Mouse (Mus musculus): ENCODE data around the gene Galnt18. TPM values are rescaled to one million over a fixed set of nuclear protein-coding genes. Genes with fewer than 3 reads are reported as not detected.

Gene Galnt18
- polyA plus RNA-seq, 1 experiment from 2014 or later = 4.5 TPM

GRCm38 (mm10) chr7:111625736-111626135 lies 154.0 kb downstream of the Galnt18 start:
- H3K36me3 ChIP-seq (ENCODE audit: control insufficient read depth, insufficient read depth, low read length) = no peaks in the 10 kb centered on the region
- H3K27me3 ChIP-seq (ENCODE audit: control insufficient read depth, insufficient read depth, low read length) = no peaks in the 10 kb centered on the region
- H3K4me1 ChIP-seq (replicated peaks; ENCODE audit: control insufficient read depth, insufficient read depth, low read length) = no peaks in the 10 kb centered on the region
- no peaks in the 10 kb centered on the region for H3K9me3 ChIP-seq (ENCODE audit: control insufficient read depth, low read length)
- WGBS = 87% methylated on average over 5 of the region's 5 CpGs
- no peak overlapping the region for H3K4me2 ChIP-seq (ENCODE audit: low read depth, low read length, severe bottlenecking)
- H3K4me3 ChIP-seq (ENCODE audit: low read depth, low read length) = no peak overlapping the region
- ATAC-seq (replicated peaks; ENCODE audit: low FRiP score) (no peak), DNase-seq (ENCODE audit: low spot score) (no peak)
- no peak overlapping the region for H3K9ac ChIP-seq (ENCODE audit: low read length)
- H3K27ac ChIP-seq (ENCODE audit: low read depth, low read length) = no peak overlapping the region

- Histone ChIP-seq H3K27ac (ENCODE audit: low read depth, low read length) (no peak overlapping the region), H3K9ac (ENCODE audit: low read length) (no peak overlapping the region), H3K4me2 (ENCODE audit: low read depth, low read length, severe bottlenecking) (no peak overlapping the region), H3K4me3 (ENCODE audit: low read depth, low read length) (no peak overlapping the region), H3K4me1 (replicated peaks; ENCODE audit: control insufficient read depth, insufficient read depth, low read length) (0 out of 2 replicates have a peak, but pooled peaks cover 3% of the 10 kb centered on the region), H3K27me3 (ENCODE audit: control insufficient read depth, insufficient read depth, low read length) (no peaks in the 10 kb centered on the region), H3K36me3 (ENCODE audit: control insufficient read depth, insufficient read depth, low read length) (no peaks in the 10 kb centered on the region), H3K9me3 (ENCODE audit: control insufficient read depth, low read length) (no peaks in the 10 kb centered on the region)
- no peak for DNase-seq (ENCODE audit: low spot score)
- ATAC-seq (replicated peaks; ENCODE audit: low FRiP score) = no peak
- 59% methylated on average over 16 of the region's 16 CpGs for WGBS
Measured at GRCm38 (mm10) chr7:111616231-111616937, 163.4 kb downstream of the Galnt18 start.

GRCm38 (mm10) chr7:111614471-111614870 lies 165.3 kb downstream of the Galnt18 start:
- no peak overlapping the region for H3K27ac ChIP-seq (ENCODE audit: low read depth, low read length)
- H3K36me3 ChIP-seq (ENCODE audit: control insufficient read depth, insufficient read depth, low read length) = no peaks in the 10 kb centered on the region
- no peak overlapping the region for H3K9ac ChIP-seq (ENCODE audit: low read length)
- WGBS = 86% methylated on average over 1 of the region's 1 CpGs
- 0 out of 2 replicates have a peak, but pooled peaks cover 3% of the 10 kb centered on the region for H3K4me1 ChIP-seq (replicated peaks; ENCODE audit: control insufficient read depth, insufficient read depth, low read length)
- H3K4me3 ChIP-seq (ENCODE audit: low read depth, low read length) = no peak overlapping the region
- no peak for DNase-seq (ENCODE audit: low spot score)
- no peak overlapping the region for H3K4me2 ChIP-seq (ENCODE audit: low read depth, low read length, severe bottlenecking)
- no peaks in the 10 kb centered on the region for H3K27me3 ChIP-seq (ENCODE audit: control insufficient read depth, insufficient read depth, low read length)
- no peak for ATAC-seq (replicated peaks; ENCODE audit: low FRiP score)
- H3K9me3 ChIP-seq (ENCODE audit: control insufficient read depth, low read length) = no peaks in the 10 kb centered on the region

GRCm38 (mm10) chr7:111607476-111607875 lies 172.3 kb downstream of the Galnt18 start:
- Histone ChIP-seq H3K27me3 (ENCODE audit: control insufficient read depth, insufficient read depth, low read length) (no peaks in the 10 kb centered on the region), H3K9ac (ENCODE audit: low read length) (no peak overlapping the region), H3K9me3 (ENCODE audit: control insufficient read depth, low read length) (no peaks in the 10 kb centered on the region), H3K36me3 (ENCODE audit: control insufficient read depth, insufficient read depth, low read length) (no peaks in the 10 kb centered on the region), H3K4me1 (replicated peaks; ENCODE audit: control insufficient read depth, insufficient read depth, low read length) (no peaks in the 10 kb centered on the region), H3K4me3 (ENCODE audit: low read depth, low read length) (no peak overlapping the region), H3K27ac (ENCODE audit: low read depth, low read length) (no peak overlapping the region), H3K4me2 (ENCODE audit: low read depth, low read length, severe bottlenecking) (no peak overlapping the region)
- DNase-seq (ENCODE audit: low spot score) (no peak), ATAC-seq (replicated peaks; ENCODE audit: low FRiP score) (no peak)
- WGBS = 85% methylated on average over 2 of the region's 2 CpGs

GRCm38 (mm10) chr7:111606091-111606490 lies 173.7 kb downstream of the Galnt18 start:
- Histone ChIP-seq H3K9ac (ENCODE audit: low read length) (no peak overlapping the region), H3K27me3 (ENCODE audit: control insufficient read depth, insufficient read depth, low read length) (no peaks in the 10 kb centered on the region), H3K36me3 (ENCODE audit: control insufficient read depth, insufficient read depth, low read length) (no peaks in the 10 kb centered on the region), H3K4me1 (replicated peaks; ENCODE audit: control insufficient read depth, insufficient read depth, low read length) (no peaks in the 10 kb centered on the region; the same call in 1 of the 2 replicates), H3K27ac (ENCODE audit: low read depth, low read length) (no peak overlapping the region), H3K4me2 (ENCODE audit: low read depth, low read length, severe bottlenecking) (no peak overlapping the region), H3K9me3 (ENCODE audit: control insufficient read depth, low read length) (no peaks in the 10 kb centered on the region), H3K4me3 (ENCODE audit: low read depth, low read length) (no peak overlapping the region)
- ATAC-seq (replicated peaks; ENCODE audit: low FRiP score) = no peak
- no peak for DNase-seq (ENCODE audit: low spot score)
- WGBS = 90% methylated on average over 3 of the region's 3 CpGs

- no peak overlapping the region for H3K9ac ChIP-seq (ENCODE audit: low read length)
- H3K4me1 ChIP-seq (replicated peaks; ENCODE audit: control insufficient read depth, insufficient read depth, low read length) = peaks cover 3% of the 10 kb centered on the region
Measured at GRCm38 (mm10) chr7:111605663-111606062, 174.1 kb downstream of the Galnt18 start.

GRCm38 (mm10) chr7:111604578-111605208 lies 175.1 kb downstream of the Galnt18 start:
- H3K36me3 ChIP-seq (ENCODE audit: control insufficient read depth, insufficient read depth, low read length) = no peaks in the 10 kb centered on the region
- no peak for ATAC-seq (replicated peaks; ENCODE audit: low FRiP score)
- no peak overlapping the region for H3K4me2 ChIP-seq (ENCODE audit: low read depth, low read length, severe bottlenecking)
- H3K4me1 ChIP-seq (replicated peaks; ENCODE audit: control insufficient read depth, insufficient read depth, low read length) = peaks cover 6% of the 10 kb centered on the region
- no peak overlapping the region for H3K27ac ChIP-seq (ENCODE audit: low read depth, low read length)
- DNase-seq (ENCODE audit: low spot score) = no peak
- 82% methylated on average over 2 of the region's 2 CpGs for whole genome bisulfite sequencing
- H3K27me3 ChIP-seq (ENCODE audit: control insufficient read depth, insufficient read depth, low read length) = no peaks in the 10 kb centered on the region
- no peaks in the 10 kb centered on the region for H3K9me3 ChIP-seq (ENCODE audit: control insufficient read depth, low read length)
- no peak overlapping the region for H3K4me3 ChIP-seq (ENCODE audit: low read depth, low read length)
- H3K9ac ChIP-seq (ENCODE audit: low read length) = no peak overlapping the region

More at GRCm38 (mm10) chr7:111605663-111606062, 174.1 kb downstream of the Galnt18 start:
- no peaks in the 10 kb centered on the region for H3K27me3 ChIP-seq (ENCODE audit: control insufficient read depth, insufficient read depth, low read length)
- H3K27ac ChIP-seq (ENCODE audit: low read depth, low read length) = no peak overlapping the region
- no peak overlapping the region for H3K4me3 ChIP-seq (ENCODE audit: low read depth, low read length)
- H3K36me3 ChIP-seq (ENCODE audit: control insufficient read depth, insufficient read depth, low read length) = no peaks in the 10 kb centered on the region
- DNase-seq (ENCODE audit: low spot score) (no peak), ATAC-seq (replicated peaks; ENCODE audit: low FRiP score) (no peak)
- H3K4me2 ChIP-seq (ENCODE audit: low read depth, low read length, severe bottlenecking) = no peak overlapping the region
- no peaks in the 10 kb centered on the region for H3K9me3 ChIP-seq (ENCODE audit: control insufficient read depth, low read length)

- ATAC-seq (replicated peaks; ENCODE audit: low FRiP score) (no peak), DNase-seq (ENCODE audit: low spot score) (no peak)
- Histone ChIP-seq H3K9me3 (ENCODE audit: control insufficient read depth, low read length) (no peaks in the 10 kb centered on the region), H3K27ac (ENCODE audit: low read depth, low read length) (no peak overlapping the region), H3K9ac (ENCODE audit: low read length) (no peak overlapping the region), H3K36me3 (ENCODE audit: control insufficient read depth, insufficient read depth, low read length) (no peaks in the 10 kb centered on the region), H3K4me3 (ENCODE audit: low read depth, low read length) (no peak overlapping the region), H3K4me2 (ENCODE audit: low read depth, low read length, severe bottlenecking) (no peak overlapping the region), H3K4me1 (replicated peaks; ENCODE audit: control insufficient read depth, insufficient read depth, low read length) (peaks cover 6% of the 10 kb centered on the region), H3K27me3 (ENCODE audit: control insufficient read depth, insufficient read depth, low read length) (no peaks in the 10 kb centered on the region)
- 82% methylated on average over 4 of the region's 4 CpGs for WGBS
Measured at GRCm38 (mm10) chr7:111603186-111603585, 176.6 kb downstream of the Galnt18 start.

Measured in forebrain, embryonic 11.5 days (tissue).